Mouse (Mus musculus) stomach, embryonic 15.5 days (tissue): ENCODE measurements around the gene Fam186b. TPM values are rescaled to one million over a fixed set of nuclear protein-coding genes. Genes with fewer than 3 reads are reported as not detected.
A peak's percentile ranks its signal among the peaks of the same experiment; 100 is the strongest.

Experiments
- ATAC-seq: fragments of 200-750 bp; cut with Nextera tagmentation; 2 replicates; pipeline ENCODE4 v1.8.0; 2017; ENCODE audit warnings: low read depth, moderate number of reproducible peaks, moderate TSS enrichment; ENCODE audit not compliant: insufficient read depth, low FRiP score
- H3K27ac ChIP-seq: fragments of 300-500 bp; sonication (generic); 2 replicates; pipeline ENCODE4 v1.5.1; 2015; ENCODE audit warnings: mild to moderate bottlenecking, inconsistent platforms
- H3K27me3 ChIP-seq: fragments of 300-500 bp; sonication (generic); replicated peaks from 2 replicates; pipeline ENCODE4 v1.6.1; 2015; ENCODE audit warnings: inconsistent platforms
- H3K36me3 ChIP-seq: fragments of 300-500 bp; sonication (generic); 2 replicates; pipeline ENCODE4 v1.6.1; 2015; ENCODE audit warnings: inconsistent platforms
- H3K4me1 ChIP-seq: fragments of 300-500 bp; sonication (generic); 2 replicates; pipeline ENCODE4 v1.6.1; 2015; ENCODE audit warnings: inconsistent platforms
- H3K4me2 ChIP-seq: fragments of 300-500 bp; sonication (generic); 2 replicates; pipeline ENCODE4 v1.6.1; 2015; ENCODE audit warnings: mild to moderate bottlenecking, inconsistent platforms
- H3K4me3 ChIP-seq: fragments of 300-500 bp; sonication (generic); replicated peaks from 2 replicates; pipeline ENCODE4 v1.5.1; 2015; ENCODE audit warnings: inconsistent platforms
- H3K9ac ChIP-seq: fragments of 300-500 bp; sonication (generic); 2 replicates; pipeline ENCODE4 v1.6.1; 2015; ENCODE audit warnings: inconsistent platforms
- H3K9me3 ChIP-seq: fragments of 300-500 bp; sonication (generic); 2 replicates; pipeline ENCODE4 v1.6.1; 2016; ENCODE audit warnings: inconsistent platforms
- WGBS: fragments of 180-500 bp; shearing (Covaris S2); methylation state at CpG from one replicate; pipeline ENCODE4 v1.1.7; 2015; 5-methylcytosine and 5-hydroxymethylcytosine counted together
- polyA plus RNA-seq: library from polyadenylated mRNA; unstranded; fragments of >200 nt; fragmentation: Nextera tagmentation; extraction: Ambion mirVana; gene quantifications from 2 replicates; pipeline ENCODE4 v1.2.1, GENCODE M21; 2015

Fam186b gene
- 0.06 and 0.23 TPM in 2 replicates for polyA plus RNA-seq

DNA sequence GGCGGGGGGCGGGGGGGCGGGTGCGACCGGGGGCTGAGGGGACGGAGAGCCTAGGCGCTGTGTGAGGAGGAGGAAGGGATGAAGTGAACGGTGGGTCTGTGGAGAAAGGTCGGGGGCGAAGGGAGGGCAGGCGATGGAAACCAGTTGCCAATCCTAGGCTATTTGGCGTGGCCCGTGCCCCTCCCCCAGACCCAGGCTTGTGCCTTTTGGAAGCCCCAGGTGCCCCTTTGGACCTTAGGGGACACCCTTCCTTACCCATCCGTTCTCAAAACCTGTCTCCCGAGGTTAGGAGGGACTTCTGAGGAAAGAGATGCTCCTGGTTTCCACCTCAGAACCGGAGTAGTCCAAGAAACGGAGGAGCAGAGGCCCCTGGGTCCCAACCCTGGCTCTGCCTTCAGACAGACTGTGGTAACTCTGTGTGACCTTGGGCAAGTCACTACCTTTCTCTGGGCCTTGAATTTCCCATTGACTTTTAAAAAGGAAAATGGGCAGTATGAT is at the start of gene Fam186b:
TSS of gene Fam186b (minus strand) at position 405 of the 498 bp plus-strand sequence.
- Histone ChIP-seq H3K36me3 (no peaks in the 10 kb centered on the region), H3K27ac (peak within 1 kb of the TSS; percentile 89), H3K27me3 (no peaks in the 10 kb centered on the region), H3K9me3 (no peaks in the 10 kb centered on the region), H3K4me3 (peak within 1 kb of the TSS; percentile 59), H3K4me2 (peak within 1 kb of the TSS; percentile 68), H3K9ac (peak within 1 kb of the TSS; percentile 47), H3K4me1 (peaks cover 13% of the 10 kb centered on the region)
- peak; percentile 15 for ATAC-seq
- under 1% methylated on average over 15 of the region's 17 CpGs for WGBS

DNA sequence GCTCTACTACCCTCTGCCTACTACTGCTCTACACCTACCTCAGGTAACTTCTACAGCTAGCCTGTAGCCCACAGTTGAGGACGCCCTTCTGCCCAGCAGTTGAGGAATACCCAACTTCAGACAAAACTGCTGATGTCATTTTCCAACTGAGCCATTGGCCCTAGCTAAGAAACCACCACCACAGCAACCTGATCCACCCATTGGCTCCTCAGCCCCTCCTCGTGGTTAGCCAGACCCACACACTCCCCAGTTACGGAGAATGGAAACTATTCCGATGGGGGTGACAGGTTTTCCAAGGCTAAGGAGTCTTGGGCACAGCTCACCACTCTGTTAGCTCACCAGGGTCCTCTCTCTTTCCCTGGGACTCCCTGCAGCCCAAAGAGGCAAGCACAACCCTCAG is 49.3 kb upstream of the Fam186b start:
- Histone ChIP-seq H3K9ac (no peak overlapping the region), H3K4me3 (no peak overlapping the region), H3K27me3 (no peaks in the 10 kb centered on the region), H3K27ac (peak overlapping the region; percentile 78; the same call in 1 of the 2 replicates), H3K4me2 (no peak overlapping the region), H3K9me3 (no peaks in the 10 kb centered on the region), H3K4me1 (peaks cover 54% of the 10 kb centered on the region), H3K36me3 (no peaks in the 10 kb centered on the region)
- WGBS, result 66% methylated on average over 4 of the region's 4 CpGs
- ATAC-seq, result no peak

DNA sequence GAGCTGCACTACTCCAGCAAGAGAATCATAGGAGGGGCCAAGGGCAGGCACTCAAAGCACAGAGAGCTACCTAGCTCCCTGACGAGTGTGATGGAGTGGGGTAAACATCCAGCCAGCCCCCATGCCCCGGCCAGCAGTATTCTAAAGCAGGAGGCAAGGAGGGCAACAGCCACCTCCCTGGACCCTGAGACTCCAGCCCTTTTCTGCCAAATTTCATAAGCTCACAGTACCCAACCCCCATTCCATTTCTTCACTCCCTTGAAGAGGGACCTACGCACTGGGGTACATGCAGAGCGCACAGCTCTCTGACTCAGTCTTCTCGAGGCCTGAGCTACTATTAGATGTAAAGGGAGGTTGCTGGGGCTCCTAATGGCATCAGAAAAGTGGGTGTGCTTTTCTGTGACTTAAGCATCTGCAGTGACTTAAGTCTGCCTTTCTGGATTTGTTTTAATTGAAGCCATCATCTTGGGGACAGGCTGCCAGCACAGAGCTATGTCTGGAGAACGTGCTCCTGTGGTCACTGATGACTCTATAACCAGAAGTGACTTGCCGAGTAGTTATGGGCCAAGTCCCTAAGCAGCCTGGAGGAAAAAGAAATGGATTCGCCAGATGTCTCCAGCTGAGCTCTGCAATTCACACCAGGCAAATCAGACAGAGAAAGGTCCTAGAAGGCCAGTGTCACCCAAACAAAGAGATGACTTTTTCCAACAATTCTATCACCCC is 48.6 kb upstream of the Fam186b start:
- Histone ChIP-seq H3K4me2 (0 out of 2 replicates have a peak overlapping the region, but pooled peaks have one; percentile 9), H3K4me3 (no peak overlapping the region), H3K27me3 (no peaks in the 10 kb centered on the region), H3K27ac (peak overlapping the region; percentile 78), H3K9me3 (no peaks in the 10 kb centered on the region), H3K9ac (no peak overlapping the region), H3K4me1 (peaks cover 55% of the 10 kb centered on the region), H3K36me3 (no peaks in the 10 kb centered on the region)
- WGBS, result 45% methylated on average over 8 of the region's 8 CpGs
- ATAC-seq, result no peak

DNA sequence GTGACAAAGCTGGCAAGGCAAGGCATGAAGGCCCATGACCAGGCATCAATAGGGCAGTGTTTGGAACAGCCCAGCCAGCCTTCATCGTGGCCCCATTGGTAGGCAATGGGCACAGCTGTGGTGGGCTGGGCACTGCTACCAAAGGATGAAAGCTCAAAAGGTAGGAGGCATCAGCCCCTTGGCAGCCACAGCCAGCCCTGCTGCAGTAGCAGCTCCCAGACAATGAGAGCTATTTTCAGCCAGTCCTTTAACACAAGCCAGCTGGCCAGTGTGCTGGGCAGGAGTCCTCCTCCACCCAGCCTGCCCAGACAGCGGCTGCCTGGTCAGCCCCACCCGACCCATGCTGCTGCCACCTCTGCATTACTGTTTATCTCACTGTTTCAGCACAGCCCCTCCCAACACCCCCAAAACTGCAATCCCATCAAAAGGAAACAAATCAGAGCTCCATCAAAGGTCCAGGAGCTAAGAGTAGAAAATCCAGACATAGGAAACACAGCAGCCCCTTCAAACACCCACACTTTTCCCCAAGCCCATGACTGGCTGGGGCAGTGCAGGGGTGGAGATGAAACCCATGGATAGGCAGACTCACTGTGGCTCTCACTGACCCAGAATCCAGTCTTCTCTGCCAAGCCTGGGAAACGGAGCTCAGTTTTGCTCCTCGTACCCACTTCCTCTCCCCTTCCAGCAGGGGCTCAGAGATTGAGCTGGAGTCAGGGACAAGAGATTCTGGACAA is 47.9 kb upstream of the Fam186b start:
- 22% methylated on average over 5 of the region's 5 CpGs for WGBS
- Histone ChIP-seq H3K27me3 (no peaks in the 10 kb centered on the region), H3K4me3 (no peak overlapping the region), H3K4me2 (0 out of 2 replicates have a peak overlapping the region, but pooled peaks have one; percentile 9), H3K36me3 (no peaks in the 10 kb centered on the region), H3K4me1 (peaks cover 60% of the 10 kb centered on the region), H3K9me3 (no peaks in the 10 kb centered on the region), H3K9ac (no peak overlapping the region), H3K27ac (peak overlapping the region; percentile 78)
- ATAC-seq, result peak; percentile 50; the same call in 1 of the 2 replicates

DNA sequence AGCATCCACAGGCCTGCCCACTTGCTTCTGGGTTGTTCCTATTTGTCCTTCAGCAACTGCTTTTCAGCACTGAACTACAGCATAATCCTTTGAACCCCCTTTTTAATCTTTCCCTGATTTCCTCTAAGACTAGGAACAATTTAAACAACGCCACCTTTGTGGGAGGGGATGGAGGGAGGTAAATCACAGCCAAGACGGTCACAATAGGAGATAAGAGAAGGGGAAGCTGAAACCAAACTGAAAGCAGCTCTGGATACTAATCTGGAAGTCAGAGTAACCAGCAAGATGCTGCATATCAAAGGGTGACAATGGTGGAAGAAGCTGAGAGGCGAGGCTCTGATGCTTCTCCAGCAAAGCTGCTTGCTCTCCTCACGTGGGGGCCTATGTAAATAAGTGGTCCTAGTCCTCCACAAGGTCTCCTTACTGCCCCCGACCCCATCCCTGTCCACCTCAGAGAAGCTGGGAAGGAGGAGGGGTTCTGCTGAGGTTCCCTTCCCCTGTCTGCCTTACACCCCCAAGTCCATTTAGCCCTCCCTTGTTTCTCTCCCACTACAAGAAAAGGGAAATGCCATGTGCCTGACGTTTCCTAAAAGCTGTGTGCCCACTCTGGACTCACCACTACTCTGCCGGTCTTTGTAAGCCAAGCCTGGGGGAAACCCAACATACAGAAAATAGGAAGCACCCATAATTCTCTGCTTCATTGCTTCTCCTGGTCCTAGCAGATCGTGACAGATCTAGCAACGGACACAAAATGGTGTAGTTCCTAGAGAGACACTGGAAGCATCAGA is 46.7 kb upstream of the Fam186b start:
- no peaks in the 10 kb centered on the region for H3K36me3 ChIP-seq
- no peak overlapping the region; the same call in 1 of the 2 replicates for H3K27ac ChIP-seq
- H3K27me3 ChIP-seq, result no peaks in the 10 kb centered on the region
- no peak overlapping the region for H3K4me3 ChIP-seq
- H3K4me1 ChIP-seq, result peaks cover 60% of the 10 kb centered on the region
- no peak for ATAC-seq
- H3K9ac ChIP-seq, result no peak overlapping the region
- WGBS, result 50% methylated on average over 9 of the region's 9 CpGs
- H3K9me3 ChIP-seq, result no peaks in the 10 kb centered on the region
- no peak overlapping the region for H3K4me2 ChIP-seq

DNA sequence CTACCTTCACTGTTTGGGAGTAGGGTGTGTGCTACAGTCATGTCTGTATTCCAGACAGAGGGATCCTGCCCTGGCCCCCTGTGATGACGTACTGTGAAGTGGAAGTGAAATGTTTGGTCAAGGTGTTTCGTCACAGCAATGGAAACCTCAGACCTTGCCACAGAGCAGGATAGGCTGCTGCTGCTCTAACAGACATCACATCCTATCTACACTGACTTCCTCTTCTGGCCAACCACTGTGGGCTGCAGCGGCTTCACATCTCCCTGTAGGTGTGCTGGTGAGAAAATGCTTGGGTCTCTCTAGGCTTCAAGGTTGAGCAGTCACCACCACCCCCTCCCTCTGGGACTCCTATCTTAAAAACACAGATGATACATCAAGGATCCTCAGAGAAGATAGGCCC is 45.4 kb upstream of the Fam186b start:
- Histone ChIP-seq H3K36me3 (no peaks in the 10 kb centered on the region), H3K4me1 (peaks cover 60% of the 10 kb centered on the region)
- 72% methylated on average over 3 of the region's 3 CpGs for WGBS

DNA sequence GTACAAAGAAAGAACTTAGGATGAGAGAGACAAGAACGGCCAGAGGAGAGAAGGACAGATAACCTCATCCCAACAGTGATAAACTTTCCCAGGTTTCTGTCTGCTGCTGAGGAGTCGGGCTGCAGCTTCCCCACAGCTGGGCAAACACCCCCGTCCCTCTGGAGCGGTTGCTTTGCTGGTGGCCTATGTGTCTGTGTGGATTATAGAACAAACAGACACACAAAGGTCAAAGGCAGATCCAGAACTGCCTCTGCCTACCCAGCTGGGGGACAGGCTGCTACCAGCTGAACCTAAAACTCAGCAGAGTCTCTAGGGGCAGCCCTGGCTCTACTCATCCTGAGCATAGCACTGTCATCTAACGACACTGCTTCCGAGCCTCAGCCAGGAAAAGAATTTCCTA is 44.0 kb upstream of the Fam186b start:
- Histone ChIP-seq H3K27me3 (no peaks in the 10 kb centered on the region), H3K36me3 (no peaks in the 10 kb centered on the region), H3K9ac (no peak overlapping the region), H3K4me1 (peaks cover 56% of the 10 kb centered on the region), H3K9me3 (no peaks in the 10 kb centered on the region), H3K4me2 (no peak overlapping the region), H3K27ac (no peak overlapping the region), H3K4me3 (no peak overlapping the region)
- 32% methylated on average over 6 of the region's 6 CpGs for WGBS
- ATAC-seq, result no peak; the same call in 1 of the 2 replicates

More for the DNA sequence above, 45.4 kb upstream of the Fam186b start:
- H3K27me3 ChIP-seq, result no peaks in the 10 kb centered on the region
- H3K4me2 ChIP-seq, result no peak overlapping the region
- no peak for ATAC-seq
- no peaks in the 10 kb centered on the region for H3K9me3 ChIP-seq
- no peak overlapping the region for H3K9ac ChIP-seq
- no peak overlapping the region for H3K4me3 ChIP-seq
- no peak overlapping the region for H3K27ac ChIP-seq

DNA sequence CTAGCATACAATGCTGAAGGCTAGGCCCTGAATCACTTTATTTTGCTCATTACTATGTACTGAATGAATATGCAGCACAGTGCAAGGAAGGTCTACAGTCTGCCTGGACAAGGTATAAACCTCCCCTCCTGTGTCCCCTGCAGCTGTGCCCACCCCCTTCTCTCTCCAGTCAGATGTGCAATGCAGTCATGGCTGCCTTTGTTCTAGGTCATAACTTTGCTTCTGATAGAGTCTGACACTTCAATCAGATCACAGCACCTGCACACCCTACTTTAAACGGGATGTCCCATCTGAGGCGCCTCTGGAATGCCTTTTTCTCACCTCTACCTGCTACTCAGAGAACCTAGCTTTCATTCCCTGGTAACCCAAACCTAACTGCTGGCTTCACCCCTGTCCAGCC is 43.2 kb upstream of the Fam186b start:
- H3K9me3 ChIP-seq, result no peaks in the 10 kb centered on the region
- 62% methylated on average over 2 of the region's 2 CpGs for WGBS
- peaks cover 55% of the 10 kb centered on the region for H3K4me1 ChIP-seq
- no peak overlapping the region for H3K4me2 ChIP-seq
- no peak overlapping the region for H3K9ac ChIP-seq
- H3K4me3 ChIP-seq, result no peak overlapping the region
- H3K27me3 ChIP-seq, result no peaks in the 10 kb centered on the region
- no peak overlapping the region for H3K27ac ChIP-seq
- H3K36me3 ChIP-seq, result no peaks in the 10 kb centered on the region
- ATAC-seq, result no peak

DNA sequence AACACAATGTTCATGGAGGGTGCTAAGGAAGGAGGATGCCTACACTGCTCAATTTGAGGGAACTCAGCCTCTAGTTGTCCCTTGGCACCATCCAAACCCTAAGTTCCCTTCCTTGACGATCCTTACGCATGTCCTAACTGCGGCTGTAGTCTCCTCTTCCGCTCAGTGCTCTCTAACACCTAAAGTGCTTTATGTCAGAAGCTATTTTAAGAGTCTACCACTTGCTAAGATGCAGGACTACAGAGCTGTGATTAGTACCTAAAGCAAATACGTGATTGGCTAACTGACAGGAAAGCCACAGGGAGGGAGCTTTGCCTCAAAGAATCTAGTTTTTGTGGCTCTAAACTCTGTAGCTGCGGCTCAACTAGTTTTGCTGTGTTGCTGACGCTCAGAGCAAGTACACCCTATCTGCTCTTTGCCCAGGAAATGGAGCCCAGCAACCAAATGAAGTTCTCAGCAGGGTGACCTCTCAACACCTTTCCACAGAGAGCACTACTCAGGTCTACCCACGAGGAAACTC is 40.2 kb upstream of the Fam186b start:
- WGBS, result 68% methylated on average over 8 of the region's 8 CpGs
- no peak overlapping the region for H3K4me2 ChIP-seq
- no peak overlapping the region for H3K9ac ChIP-seq
- H3K4me1 ChIP-seq, result peaks cover 49% of the 10 kb centered on the region
- no peak for ATAC-seq
- no peaks in the 10 kb centered on the region for H3K36me3 ChIP-seq
- 0 out of 2 replicates have a peak overlapping the region, but pooled peaks have one; percentile 11 for H3K27ac ChIP-seq
- no peaks in the 10 kb centered on the region for H3K27me3 ChIP-seq
- no peak overlapping the region for H3K4me3 ChIP-seq
- no peaks in the 10 kb centered on the region for H3K9me3 ChIP-seq

DNA sequence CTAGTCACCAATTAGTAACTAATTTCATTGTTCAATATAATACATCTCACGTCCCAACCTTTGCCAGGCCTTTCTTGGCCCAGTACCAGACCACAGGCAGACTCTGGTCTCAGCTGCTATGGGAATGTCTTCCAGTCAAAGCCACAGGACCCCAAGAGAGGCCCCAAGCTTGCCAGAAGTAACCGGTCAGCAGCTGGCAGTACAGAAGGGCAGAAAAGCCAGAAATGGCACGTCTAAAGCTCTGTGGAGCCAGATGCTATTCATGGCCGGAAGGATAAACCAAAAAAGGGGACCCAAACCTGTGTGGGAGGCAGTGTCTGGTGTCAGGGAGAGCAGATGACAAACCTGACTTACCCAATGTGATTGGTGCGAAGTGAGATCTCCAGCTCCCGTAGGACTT is 38.8 kb upstream of the Fam186b start:
- no peaks in the 10 kb centered on the region for H3K9me3 ChIP-seq
- H3K27ac ChIP-seq, result peak overlapping the region; percentile 93
- H3K36me3 ChIP-seq, result no peaks in the 10 kb centered on the region
- no peak overlapping the region for H3K9ac ChIP-seq
- no peak overlapping the region for H3K4me3 ChIP-seq
- H3K4me2 ChIP-seq, result no peak overlapping the region
- WGBS, result 45% methylated on average over 6 of the region's 6 CpGs
- peaks cover 41% of the 10 kb centered on the region for H3K4me1 ChIP-seq
- no peaks in the 10 kb centered on the region for H3K27me3 ChIP-seq
- no peak for ATAC-seq

DNA sequence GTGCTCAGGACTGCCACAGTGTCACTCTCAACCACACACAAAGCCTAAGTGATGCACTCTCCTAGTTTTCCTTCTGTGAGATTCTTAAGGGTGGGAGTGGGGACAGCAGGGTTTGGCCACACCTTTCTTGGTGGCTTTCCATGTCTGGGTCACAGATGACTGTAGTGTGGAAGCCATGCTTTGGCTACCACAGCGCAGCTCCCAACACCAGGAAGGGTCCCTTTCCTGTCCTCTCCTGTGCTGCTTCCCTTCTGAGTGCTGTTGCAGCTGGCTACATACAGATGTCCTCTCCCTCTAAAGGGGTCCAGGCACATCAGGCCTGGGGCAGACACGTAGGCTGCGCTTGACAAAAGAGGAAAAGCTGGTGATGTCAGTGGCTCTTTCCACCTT is 38.0 kb upstream of the Fam186b start:
- H3K27ac ChIP-seq, result peak overlapping the region; percentile 93
- H3K36me3 ChIP-seq, result no peaks in the 10 kb centered on the region
- H3K4me2 ChIP-seq, result no peak overlapping the region
- H3K9ac ChIP-seq, result no peak overlapping the region
- H3K4me3 ChIP-seq, result no peak overlapping the region
- 0 out of 2 replicates have a peak, but pooled peaks have one; percentile 20 for ATAC-seq
- no peaks in the 10 kb centered on the region for H3K9me3 ChIP-seq
- H3K4me1 ChIP-seq, result peaks cover 34% of the 10 kb centered on the region
- no peaks in the 10 kb centered on the region for H3K27me3 ChIP-seq
- WGBS, result 63% methylated on average over 3 of the region's 3 CpGs
